Mouse (Mus musculus): ENCODE data around the gene Gpr37l1.

DNA sequence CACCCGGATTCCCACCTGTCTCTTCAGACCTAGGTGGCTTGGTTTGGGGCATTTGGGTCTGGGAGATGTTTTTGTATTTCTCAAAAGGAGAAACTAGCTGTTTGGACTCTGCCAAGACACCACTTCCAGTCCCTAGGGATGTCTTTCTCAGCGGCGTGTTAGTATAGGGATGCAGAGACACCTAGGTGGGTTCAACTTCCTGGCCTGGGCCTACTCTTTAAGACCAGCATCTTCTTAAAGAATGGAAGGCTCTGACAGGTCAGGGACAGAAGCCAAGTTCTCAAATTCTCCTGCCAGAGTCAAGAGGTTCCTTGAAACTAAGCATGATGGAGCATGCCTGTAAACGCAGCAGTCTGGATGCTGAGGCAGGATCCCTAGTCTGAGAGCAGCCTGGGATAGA lies 19.0 kb downstream of the Gpr37l1 start:
- TF ChIP-seq CTCF (conservative IDR thresholded peaks at IDR 0.05 in 1 of 2, IDR thresholded peaks at IDR 0.05 in 1 of 2; ENCODE audit: low read depth in 2 of 2, low read length in 2 of 2), result no peak
- no peak for TF ChIP-seq EP300 (IDR thresholded peaks at IDR 0.05; ENCODE audit: low read length)
- no peak for TF ChIP-seq JUN (IDR thresholded peaks at IDR 0.05; ENCODE audit: insufficient read depth, low read depth, low read length)
- no peak for TF ChIP-seq POLR2A (IDR thresholded peaks at IDR 0.05; ENCODE audit: low read depth, low read length)
- no peak for TF ChIP-seq KAT2A (IDR thresholded peaks at IDR 0.05; ENCODE audit: insufficient replicate concordance, low read length)
- no peak for TF ChIP-seq ZKSCAN1 (IDR thresholded peaks at IDR 0.05; ENCODE audit: borderline replicate concordance, low read depth, low read length)
- TF ChIP-seq MAX (IDR thresholded peaks at IDR 0.05; ENCODE audit: low read length), result no peak
- TF ChIP-seq RCOR1 (conservative IDR thresholded peaks at IDR 0.05; ENCODE audit: low read depth, low read length), result no peak
- TF ChIP-seq TCF12 (IDR thresholded peaks at IDR 0.05; ENCODE audit: low read depth, low read length), result no peak

Data from CH12.LX (cell line).